Mouse (Mus musculus) spleen, adult 18-20 months (tissue): Measurements from ENCODE around the gene Gale.
"Not testable (repeated sequence)": the region's sequence is repeated elsewhere in the genome, so short reads cannot be mapped to it uniquely, and the experiment has no call there.

Source experiments
- DNase-seq, 2 experiments: peaks; one replicate each; pipeline ENCODE4 v3.0.0; 2022; ENCODE audit warnings: mixed read lengths in 2 of 2

The Gale gene

GRCm38 (mm10) chr4:135963457-135964193, at the start of gene Gale:
TSS of gene Gale (plus strand) at chr4:135963727.
- peak; percentile 88 to 91 for DNase-seq

DNA sequence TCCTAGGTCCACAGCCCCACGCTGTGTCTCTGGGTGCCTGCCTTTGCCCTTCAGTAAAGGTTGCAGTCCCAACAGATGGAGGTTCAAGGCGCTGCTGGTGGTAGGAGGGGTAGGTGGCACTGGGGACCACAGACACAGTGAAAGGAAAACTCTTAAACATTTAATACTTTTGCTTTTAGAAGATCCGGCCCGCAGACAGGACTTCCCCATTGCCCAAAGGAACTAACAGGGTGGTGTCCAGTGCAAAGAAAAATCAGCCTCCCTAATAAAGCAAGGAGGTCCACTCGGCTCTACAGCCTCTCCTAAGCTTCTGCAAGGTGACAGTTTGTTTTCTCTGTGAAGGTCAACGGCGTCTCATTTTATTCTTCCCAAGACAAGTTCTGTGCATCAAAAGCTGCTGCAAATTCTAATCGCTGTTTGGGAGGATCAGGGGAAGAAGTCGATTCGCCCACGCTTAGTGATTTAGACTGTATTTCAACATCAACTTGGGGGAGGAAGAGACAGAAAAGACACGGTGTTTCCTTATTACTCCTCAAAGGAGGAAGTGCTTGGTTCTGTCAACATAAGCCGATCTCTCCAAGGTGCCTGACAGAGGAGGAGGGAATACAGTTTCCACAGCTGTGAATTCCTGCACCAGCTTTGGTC, 44.8 kb upstream of the Gale start:
- no peak for DNase-seq

DNA sequence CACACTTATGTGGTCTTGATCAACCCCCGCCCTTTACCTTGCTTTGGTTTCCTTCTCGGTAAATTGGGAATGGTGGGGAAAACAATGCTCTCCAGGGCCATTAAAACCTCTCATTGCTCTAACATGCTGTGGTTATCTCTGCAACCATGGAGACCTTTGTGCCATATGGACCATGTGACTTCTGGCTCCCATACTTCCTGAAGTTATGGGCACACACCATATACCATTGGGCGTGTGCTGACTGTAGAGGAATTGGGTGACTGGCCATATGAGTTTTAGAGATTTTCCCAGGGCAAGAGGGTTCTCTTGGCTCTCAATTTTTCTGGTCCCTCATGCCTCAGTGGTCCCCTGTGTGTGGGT, 44.3 kb upstream of the Gale start:
- no peak for DNase-seq

DNA sequence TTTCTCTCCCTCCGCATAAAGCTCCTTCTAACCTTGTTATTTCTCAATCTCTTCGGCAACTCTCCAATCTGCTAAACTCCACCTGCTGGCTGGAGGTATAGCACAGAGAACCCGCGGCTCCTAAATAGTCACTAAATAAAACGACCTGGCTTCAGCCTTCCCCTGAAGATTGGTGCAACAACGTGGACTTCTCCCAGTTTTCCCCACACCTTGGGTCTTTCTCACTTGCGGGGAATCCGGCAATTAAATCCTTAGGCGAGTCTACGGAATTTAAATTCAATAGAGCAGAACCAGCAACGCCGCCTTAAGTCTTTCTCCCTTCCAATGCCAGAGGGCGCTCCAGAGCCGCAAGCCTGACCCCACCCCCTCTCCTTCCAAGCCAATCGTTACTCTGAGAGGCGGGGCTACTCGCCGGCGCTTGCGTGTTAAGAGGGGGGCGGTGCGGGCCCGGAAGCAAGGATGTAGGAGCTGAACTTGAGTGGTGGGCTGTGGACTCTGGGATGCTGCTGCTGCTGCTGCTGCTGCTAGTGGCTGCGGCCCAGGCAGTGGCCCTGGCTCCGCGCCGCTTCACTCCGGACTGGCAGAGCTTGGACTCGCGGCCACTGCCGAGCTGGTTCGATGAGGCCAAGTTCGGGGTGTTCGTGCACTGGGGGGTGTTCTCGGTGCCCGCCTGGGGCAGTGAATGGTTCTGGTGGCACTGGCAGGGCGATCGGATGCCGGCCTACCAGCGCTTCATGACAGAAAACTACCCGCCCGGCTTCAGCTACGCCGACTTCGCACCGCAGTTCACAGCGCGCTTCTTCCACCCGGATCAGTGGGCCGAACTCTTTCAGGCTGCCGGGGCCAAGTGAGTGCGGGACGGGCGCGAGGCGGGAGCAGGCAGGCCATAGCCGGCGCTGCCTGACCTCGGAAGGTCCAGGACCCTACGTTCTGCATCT, 43.0 kb upstream of the Gale start, which contains the start of gene Fuca1:
Fuca1 (plus strand) TSS at position 432 of the 938 bp plus-strand sequence.
- peak; percentile 95 to 98 for DNase-seq

DNA sequence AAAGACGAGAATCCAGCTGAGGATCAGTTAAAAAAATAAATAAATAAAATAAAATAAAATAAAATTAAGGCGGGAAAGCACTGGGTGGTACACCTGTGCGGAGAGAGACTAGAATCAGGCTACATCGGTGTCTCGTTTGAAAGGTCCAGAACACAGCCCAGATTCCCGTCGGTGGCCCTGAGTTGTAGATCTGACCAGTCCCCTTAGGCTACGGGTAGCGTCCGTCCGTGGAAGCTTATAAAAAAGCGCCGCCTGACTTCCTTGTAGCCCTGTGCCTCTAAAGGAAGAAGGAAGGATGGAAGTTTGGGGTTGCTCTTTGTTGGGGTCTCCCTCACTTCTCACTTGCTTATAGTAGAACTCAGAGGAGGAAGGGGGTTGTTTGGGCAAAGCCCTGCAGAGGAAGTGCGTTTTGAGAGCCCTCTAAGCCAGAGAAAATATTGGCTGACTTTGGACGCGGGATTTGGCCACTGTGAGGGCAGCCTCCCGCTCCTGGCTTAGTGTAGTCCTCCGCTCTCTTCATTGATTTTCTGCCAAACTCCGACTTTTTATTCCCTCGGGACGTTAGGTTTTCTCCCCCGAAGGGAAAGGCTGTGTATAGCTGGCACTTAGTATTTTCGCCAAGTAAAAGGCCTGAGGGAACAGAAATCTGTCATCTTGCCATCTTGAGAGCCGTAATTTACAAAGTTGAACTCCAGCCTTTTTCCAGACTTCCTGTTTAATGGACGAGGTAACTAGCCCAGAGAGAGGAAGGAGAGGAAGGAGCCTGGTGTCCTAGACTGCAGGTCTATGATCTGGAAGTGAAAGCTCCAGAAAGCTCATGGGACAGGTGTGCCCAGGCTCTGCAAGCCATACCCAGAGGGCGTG, 42.0 kb upstream of the Gale start:
- DNase-seq = no peak

DNA sequence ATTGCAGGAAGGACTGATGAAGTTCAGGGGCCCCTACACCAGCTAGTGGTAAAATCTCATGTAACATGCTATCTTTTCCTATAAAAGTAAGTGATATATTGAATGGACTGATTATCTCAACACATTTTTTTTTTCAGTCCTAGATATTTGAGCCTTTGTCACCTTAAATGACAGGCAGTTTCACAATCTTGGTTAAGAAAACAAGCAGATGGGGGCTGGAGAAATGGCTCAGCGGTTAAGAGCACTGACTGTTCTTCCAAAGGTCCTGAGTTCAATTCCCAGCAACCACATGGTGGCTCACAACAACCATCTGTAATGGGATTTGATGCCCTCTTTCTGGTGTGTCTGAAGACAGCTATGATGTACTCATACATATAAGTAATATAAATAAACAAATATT, 41.3 kb upstream of the Gale start:
- no peak for DNase-seq

- no peak for DNase-seq
These were observed 39.1 kb upstream of the Gale start for GRCm38 (mm10) chr4:135924418-135924817.

DNA sequence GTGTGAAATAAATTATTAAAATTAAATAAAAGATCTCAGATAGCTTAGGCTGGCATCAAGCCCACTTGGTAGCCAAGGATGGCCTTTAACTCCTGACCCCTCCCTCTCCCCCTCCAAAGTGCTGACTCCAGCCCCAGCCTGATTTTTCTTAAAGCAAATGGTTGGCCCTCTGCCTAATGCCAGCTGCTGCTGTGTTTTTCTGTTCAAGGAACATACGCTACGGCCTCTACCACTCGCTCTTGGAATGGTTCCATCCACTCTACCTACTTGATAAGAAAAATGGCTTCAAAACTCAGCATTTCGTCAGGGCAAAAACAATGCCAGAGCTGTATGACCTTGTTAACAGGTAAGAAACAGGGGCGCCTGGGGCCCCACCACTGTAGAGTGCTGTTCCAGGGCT, 38.2 kb upstream of the Gale start:
- DNase-seq = no peak

DNA sequence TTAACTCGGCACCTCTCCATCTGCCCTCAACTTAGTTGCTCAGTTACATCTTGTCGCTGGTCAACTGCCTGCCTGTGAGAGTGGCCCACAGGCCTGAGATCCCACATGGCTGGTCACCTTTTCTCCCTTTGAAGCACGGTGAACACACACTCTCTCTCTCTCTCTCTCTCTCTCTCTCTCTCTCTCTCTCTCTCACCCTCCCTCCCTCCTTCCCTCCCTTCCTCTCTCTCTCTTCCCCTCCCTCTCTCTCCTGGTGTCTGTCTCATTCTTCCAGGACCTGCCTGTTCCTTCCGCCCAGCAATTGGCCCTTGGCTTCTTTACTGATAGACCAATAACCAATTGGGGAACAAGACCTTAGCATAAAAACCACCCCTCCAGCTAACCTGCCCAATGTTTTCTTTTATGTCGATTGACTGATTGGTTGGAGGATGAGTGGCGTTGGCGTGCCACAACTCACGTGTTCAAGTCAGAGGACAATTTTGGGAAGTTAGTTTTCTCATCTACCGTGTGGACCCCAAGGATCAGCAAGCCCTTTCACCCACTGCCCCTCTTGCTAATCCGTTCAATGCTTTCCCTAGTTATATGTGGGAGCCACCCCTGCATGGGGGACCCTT, 37.2 kb upstream of the Gale start:
- no peak for DNase-seq

GRCm38 (mm10) chr4:135926861-135927260, 36.7 kb upstream of the Gale start:
- DNase-seq = no peak

GRCm38 (mm10) chr4:135928376-135928775, 35.2 kb upstream of the Gale start:
- no peak for DNase-seq

GRCm38 (mm10) chr4:135929405-135929804, 34.1 kb upstream of the Gale start:
- DNase-seq = no peak

GRCm38 (mm10) chr4:135929828-135930227, 33.7 kb upstream of the Gale start:
- no peak for DNase-seq

GRCm38 (mm10) chr4:135930239-135930638, 33.3 kb upstream of the Gale start:
- no peak for DNase-seq

GRCm38 (mm10) chr4:135931832-135932231, 31.7 kb upstream of the Gale start:
- DNase-seq = peak in 1 of 2 experiments; percentile 32

DNA sequence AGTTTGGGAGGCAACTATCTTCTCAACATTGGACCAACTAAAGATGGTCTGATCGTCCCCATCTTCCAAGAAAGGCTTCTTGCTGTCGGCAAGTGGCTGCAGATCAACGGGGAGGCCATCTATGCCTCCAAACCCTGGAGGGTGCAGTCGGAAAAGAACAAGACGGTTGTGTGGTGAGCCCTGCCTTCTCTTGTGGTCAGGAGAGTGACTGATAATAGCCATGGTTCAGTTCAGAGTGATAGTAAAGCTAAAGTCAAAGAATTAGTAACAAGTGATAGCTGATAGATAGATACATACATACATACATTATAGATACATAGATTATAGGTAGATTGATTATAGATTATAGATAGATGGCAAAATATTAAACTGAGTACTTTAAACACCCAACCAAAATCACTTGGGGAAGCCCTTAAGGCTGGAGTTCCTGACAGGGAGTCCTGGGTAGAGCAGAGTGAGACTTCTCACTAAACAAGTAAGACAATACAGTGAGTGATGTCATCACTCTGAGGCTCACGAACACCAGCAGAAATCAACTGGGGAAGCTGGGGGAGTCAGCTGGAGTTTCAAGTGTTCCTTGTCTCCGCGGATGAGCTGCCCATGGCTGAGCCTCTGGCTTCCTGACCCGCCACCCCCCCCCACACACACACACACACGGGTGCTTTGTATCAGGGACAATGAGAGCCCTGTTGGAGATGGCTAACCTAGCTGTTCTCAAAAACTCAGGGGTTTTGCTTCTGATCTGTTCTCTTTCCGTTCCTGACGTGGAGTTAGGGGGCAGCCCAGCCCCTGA, 28.6 kb upstream of the Gale start:
- DNase-seq = no peak

- no peak for DNase-seq
These were observed 28.0 kb upstream of the Gale start for GRCm38 (mm10) chr4:135935502-135935901.

DNA sequence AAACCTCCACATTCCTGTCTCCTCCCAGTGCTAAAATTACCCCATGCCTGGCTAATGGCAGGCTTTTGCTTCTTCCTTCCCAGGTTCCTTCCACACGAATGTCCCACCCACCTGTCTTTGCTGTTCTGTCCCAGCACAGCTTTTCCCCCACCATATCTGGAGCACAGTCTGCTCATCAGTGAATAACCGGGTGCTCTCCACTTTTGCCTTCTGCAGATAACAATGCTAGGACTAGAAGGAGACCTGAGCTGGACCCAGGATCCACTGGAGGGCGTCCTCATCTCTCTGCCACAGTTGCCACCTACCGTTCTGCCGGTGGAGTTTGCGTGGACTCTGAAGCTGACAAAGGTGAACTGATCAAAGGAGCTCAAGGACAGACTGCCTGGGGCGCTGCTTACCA, 24.7 kb upstream of the Gale start:
- DNase-seq = no peak

- not testable (repeated sequence) for DNase-seq
These were observed 22.5 kb upstream of the Gale start for GRCm38 (mm10) chr4:135941026-135941425.

DNA sequence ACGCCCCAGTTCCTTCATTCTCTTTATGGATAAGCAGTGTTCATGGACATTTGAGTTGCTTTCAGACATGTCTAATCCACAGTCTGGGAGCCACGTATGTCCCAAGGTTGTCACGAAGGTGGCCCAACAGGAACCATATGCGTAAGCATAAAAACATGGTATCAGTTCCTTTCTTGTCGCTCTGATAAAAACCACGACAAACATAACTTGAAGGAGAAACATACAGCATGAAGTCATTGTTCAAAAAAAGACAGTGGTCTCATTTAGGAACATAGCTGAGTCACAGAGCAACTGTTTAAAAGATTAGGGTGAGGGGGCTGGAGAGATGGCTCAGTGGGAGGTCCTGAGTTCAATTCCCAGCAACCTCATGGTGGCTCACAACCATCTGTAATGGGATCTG, 21.3 kb upstream of the Gale start:
- DNase-seq = no peak

GRCm38 (mm10) chr4:135943389-135943788, 20.1 kb upstream of the Gale start:
- DNase-seq = no peak
